Mouse (Mus musculus): ENCODE measurements around the gene 4930562C15Rik. TPM values are rescaled to one million over a fixed set of nuclear protein-coding genes. Genes with fewer than 3 reads are reported as not detected.

4930562C15Rik gene
- total RNA-seq, 4 experiments from 2014 or later = not detected

- no peak for DNase-seq (ENCODE audit: low spot score in 2 of 2)
These were observed 55.0 kb downstream of the 4930562C15Rik start for GRCm38 (mm10) chr16:4890201-4890709.

- DNase-seq (ENCODE audit: low spot score in 2 of 2) = no peak
These were observed 57.0 kb downstream of the 4930562C15Rik start for GRCm38 (mm10) chr16:4892171-4892570.

- DNase-seq (ENCODE audit: low spot score in 2 of 2) = no peak
These were observed 59.1 kb downstream of the 4930562C15Rik start for GRCm38 (mm10) chr16:4894201-4894908.

GRCm38 (mm10) chr16:4896249-4897027 is 61.2 kb downstream of the 4930562C15Rik start:
- DNase-seq (ENCODE audit: low spot score in 2 of 2) = peak in 1 of 2 experiments; percentile 52

- DNase-seq (ENCODE audit: low spot score in 2 of 2) = no peak
These were observed 62.0 kb downstream of the 4930562C15Rik start for GRCm38 (mm10) chr16:4897146-4897730.

GRCm38 (mm10) chr16:4898881-4899280 is 63.7 kb downstream of the 4930562C15Rik start:
- no peak for DNase-seq (ENCODE audit: low spot score in 2 of 2)

- no peak for DNase-seq (ENCODE audit: low spot score in 2 of 2)
These were observed 64.5 kb downstream of the 4930562C15Rik start for GRCm38 (mm10) chr16:4899711-4900110.

GRCm38 (mm10) chr16:4901167-4901566 is 66.0 kb downstream of the 4930562C15Rik start:
- no peak for DNase-seq (ENCODE audit: low spot score in 2 of 2)

GRCm38 (mm10) chr16:4902390-4902789 is 67.2 kb downstream of the 4930562C15Rik start:
- no peak for DNase-seq (ENCODE audit: low spot score in 2 of 2)

- DNase-seq (ENCODE audit: low spot score in 2 of 2) = peak in 1 of 2 experiments; percentile 38
These were observed 68.4 kb downstream of the 4930562C15Rik start for GRCm38 (mm10) chr16:4903491-4904102.

GRCm38 (mm10) chr16:4904878-4905277 is 69.7 kb downstream of the 4930562C15Rik start:
- no peak for DNase-seq (ENCODE audit: low spot score in 2 of 2)

- no peak for DNase-seq (ENCODE audit: low spot score in 2 of 2)
These were observed 70.4 kb downstream of the 4930562C15Rik start for GRCm38 (mm10) chr16:4905591-4905990.

- no peak for DNase-seq (ENCODE audit: low spot score in 2 of 2)
These were observed 71.3 kb downstream of the 4930562C15Rik start for GRCm38 (mm10) chr16:4906559-4906958.

GRCm38 (mm10) chr16:4907386-4907785 is 72.2 kb downstream of the 4930562C15Rik start:
- DNase-seq (ENCODE audit: low spot score in 2 of 2) = no peak

- no peak for DNase-seq (ENCODE audit: low spot score in 2 of 2)
These were observed 72.8 kb downstream of the 4930562C15Rik start for GRCm38 (mm10) chr16:4907972-4908371.

GRCm38 (mm10) chr16:4909745-4910144 is 74.5 kb downstream of the 4930562C15Rik start:
- no peak for DNase-seq (ENCODE audit: low spot score in 2 of 2)

- DNase-seq (ENCODE audit: low spot score in 2 of 2) = no peak
These were observed 75.5 kb downstream of the 4930562C15Rik start for GRCm38 (mm10) chr16:4910758-4911157.

GRCm38 (mm10) chr16:4912074-4912648 is 76.9 kb downstream of the 4930562C15Rik start:
- DNase-seq (ENCODE audit: low spot score in 2 of 2) = no peak

- DNase-seq (ENCODE audit: low spot score in 2 of 2) = no peak
These were observed 77.9 kb downstream of the 4930562C15Rik start for GRCm38 (mm10) chr16:4912907-4913782.

All from gastrocnemius, adult 8-10 months (tissue).